Mouse (Mus musculus) CH12F3 (cell line): ENCODE data around the gene Pear1.

Source experiments
- in situ Hi-C: fragments of 300-500 bp; cut with MboI; formaldehyde crosslinking; loops from 2 replicates; pipeline ENCODE4 v1.14.3; 2020; ENCODE audit warnings: low sequenced_read_pairs

The Pear1 gene

DNA sequence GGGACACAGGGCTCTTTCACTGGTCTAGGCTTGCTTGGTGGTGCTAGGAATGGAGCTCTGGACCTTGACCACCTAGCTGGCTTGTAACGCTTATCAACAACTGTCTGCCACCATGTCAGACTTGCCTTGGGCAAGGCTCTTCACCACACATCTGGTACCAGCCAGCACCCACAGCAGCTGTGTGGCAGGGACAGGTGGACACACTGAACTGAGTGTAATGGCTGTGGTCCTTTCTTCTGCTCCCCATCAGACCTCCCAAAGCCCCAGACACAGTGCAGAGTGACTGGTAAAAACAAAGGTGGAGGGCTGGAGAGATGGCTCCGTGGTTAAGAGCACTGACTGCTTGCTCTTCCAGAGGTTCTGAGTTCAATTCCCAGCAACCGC lies 57.8 kb downstream of the Pear1 start:
- in situ Hi-C loops: no loop called here

DNA sequence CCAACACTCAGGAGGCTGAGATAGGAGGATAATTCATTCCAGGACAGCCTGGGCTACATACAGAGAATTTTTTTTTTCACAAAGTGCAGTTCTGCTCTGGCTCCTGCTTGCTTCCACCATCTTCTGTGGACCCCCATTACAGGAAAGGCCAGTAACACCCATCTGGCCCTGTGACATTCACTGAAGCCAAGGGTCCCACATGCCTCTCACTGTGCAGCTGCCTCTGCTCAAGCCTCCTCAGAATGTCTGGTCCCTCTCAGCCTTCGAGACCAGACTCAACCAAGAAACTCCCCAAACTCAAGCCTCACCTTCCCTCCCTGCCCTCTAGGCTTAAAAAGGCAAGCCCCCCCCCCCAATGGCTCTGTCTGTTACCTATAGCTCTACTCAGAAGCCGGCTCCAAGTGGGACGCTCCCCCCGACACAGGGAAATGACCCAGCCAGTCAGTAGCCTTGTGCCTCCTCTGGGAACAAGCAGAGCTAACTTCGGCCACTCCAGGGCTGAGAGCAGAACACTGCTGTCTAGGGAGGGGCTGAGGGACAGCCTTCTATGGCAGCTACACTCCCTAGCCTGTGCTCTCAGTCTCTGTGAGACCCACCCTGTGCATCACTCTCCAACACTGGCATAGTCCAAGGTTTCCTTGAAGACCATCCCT lies 58.3 kb downstream of the Pear1 start:
- in situ Hi-C loops: no loop called here

DNA sequence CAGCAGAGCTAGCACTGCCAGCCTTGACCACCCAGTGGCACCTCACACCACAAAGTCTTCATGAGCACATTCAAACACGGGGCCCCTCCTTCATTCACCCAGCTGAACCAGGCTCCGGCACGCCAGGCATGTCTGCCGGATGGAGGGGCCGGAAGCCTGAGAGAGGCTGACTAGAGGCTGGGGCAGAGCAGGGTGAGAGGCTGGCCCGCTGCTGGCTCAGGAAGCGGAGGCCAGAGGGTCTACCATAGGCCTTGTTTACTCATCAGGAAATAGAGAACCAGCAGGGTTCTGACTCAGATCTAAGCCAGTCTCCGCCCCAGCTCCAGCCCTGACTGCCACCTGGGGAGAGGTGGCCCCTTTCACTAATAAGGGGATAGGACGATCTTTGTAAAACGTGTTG lies 59.0 kb downstream of the Pear1 start:
- in situ Hi-C loops: no loop called here

DNA sequence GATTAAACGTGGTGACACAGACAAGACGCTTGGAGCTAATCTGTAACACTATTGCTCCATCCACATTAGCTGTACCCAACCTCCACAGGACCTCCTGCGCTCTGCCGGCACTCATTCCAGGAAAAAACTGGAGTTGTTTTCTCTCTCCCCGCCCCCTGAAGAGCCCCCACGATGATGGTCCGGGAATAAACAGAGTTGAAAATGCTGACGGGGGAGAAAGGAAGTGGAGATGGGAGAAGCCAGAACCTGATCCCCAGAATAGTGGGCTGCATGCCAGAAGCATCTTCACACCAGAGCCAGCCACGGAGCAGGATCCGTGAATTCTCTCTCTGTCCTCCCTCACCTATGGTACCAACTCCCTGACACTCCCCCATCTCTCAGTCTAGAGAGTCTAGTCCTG lies 59.6 kb downstream of the Pear1 start:
- in situ Hi-C loops: no loop called here

DNA sequence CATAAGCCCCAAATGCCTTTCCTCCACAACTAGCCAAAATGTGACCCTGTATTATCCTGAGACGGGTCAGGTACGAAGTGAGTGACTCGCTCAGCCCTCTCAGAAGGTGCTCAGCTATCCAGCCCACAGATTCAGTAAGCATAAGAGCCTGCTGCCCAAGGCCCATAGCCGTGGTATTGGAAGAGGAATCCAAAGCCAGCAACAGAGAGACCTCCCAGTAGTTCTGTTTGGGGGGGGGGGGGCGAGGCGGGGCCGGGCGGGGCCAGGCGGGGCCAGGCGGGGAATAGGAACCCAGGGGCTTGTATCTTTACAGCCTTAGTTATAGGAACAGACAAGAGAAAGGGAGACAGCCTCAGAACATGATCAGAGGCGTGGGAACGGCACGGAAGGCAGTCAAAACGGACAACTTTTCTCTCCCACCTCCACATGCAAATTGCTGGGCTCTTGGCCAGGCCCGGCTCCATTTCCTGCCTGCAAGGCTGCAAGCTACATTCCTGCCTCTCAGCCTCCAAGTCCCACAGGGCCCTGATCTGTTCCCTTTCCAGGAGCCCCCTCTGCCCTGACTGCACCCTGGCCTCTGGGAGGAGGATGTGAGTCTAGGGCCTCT lies 60.3 kb downstream of the Pear1 start:
- in situ Hi-C loops: no loop called here

DNA sequence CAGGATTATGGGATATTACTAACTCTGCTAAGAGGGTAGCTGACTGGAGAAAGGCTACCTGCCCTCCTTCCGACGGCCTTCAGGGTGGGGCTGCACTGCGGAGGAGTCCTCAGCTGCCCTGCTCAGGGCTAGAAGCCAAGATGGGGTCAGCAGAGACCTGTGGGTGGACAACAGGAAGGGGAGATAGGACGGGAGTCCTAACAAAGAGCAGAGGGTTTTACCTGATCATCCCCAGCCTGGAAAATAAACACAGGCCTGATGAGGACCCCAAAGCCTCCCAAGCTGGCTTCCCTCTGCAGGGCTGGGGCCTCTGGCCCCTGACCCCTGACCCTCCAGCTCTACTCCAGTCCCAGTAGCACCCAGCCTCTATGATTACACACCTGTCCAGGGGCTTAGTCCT lies 60.9 kb downstream of the Pear1 start:
- in situ Hi-C loops: no loop called here

DNA sequence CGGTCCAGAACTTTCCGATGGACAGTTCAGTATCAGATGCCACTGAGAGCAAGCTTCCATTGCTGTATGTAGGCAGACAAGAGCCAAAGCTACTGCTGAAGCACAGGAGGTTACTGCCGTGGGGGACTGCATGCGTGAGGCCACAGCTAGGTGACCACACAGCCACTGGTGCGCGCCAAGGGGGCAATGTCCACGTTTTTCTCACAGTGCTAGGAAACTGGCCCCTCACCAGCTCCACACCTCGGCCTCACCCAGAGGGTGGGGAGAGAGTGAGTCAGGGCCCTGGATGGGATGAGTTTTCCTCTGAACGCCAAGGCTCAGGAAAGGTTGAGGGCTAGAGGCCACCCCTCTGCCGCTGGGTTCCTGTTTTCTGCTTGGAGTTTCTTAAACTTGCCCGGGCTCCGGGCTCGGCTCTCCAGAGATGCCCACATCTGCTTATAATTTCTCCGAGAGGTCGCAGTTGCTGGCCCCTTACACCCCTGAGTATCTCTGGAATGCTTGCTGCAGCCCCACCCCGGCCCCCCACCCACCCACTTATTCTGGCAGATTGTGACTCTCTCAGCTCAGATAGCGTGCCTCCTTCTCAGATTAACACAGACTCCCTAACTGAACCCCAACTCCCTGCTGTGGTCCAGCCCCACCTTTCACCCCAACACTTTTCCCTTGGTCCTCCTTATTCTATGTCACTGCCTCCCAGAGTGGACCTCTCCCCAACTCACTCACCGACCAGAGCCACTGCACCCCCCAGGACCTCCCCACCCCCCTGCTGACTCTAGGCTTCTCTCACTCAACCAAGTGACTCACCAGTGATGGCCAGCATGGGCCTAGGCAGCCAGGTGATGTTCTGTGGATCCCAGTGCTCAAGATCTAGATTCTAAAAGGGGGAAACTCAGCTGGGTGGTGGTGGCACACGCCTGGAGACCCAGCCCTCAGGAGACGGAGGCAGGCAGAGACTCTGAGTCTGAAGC lies 62.4 kb downstream of the Pear1 start:
- in situ Hi-C loops: no loop called here

DNA sequence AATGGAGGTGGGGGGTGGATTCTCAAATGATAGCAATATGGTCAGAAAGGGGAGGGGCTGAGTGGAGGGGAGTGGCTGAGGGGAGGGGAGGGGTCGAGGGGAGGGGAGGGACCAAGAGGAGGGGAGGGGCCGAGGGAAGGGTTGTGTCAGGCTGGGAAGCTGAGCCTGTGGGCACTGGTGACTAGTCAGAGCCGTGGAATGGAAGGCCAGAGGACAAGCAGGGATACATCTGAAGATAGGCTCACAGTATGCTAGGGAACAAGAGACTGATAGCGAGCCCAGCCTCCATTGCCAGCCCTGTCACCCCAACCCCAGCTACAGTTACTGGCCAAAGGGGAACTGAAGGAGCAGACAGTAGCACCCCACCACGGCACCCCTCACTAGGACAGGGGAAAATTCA lies 65.5 kb downstream of the Pear1 start:
- in situ Hi-C loops: no loop called here

DNA sequence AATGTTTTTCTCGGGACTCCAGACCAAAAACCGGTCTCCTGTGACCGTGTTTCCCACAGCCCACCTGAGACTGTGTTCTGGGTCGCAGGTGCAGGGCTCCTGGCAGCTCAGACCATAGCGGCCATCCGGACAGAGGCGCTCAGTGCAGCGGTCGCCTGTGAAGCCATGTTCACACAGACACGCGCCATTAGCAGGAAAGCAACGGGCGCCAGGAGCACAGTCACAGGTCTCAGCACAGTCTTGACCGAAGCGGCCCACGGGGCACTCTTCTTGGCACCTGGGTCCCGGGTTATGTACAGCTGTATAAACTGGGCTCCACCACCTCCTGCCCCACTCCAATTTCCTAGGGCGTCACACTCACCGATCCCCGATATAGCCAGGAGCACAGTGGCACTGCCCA lies 67.6 kb downstream of the Pear1 start:
- in situ Hi-C loops: no loop called here

DNA sequence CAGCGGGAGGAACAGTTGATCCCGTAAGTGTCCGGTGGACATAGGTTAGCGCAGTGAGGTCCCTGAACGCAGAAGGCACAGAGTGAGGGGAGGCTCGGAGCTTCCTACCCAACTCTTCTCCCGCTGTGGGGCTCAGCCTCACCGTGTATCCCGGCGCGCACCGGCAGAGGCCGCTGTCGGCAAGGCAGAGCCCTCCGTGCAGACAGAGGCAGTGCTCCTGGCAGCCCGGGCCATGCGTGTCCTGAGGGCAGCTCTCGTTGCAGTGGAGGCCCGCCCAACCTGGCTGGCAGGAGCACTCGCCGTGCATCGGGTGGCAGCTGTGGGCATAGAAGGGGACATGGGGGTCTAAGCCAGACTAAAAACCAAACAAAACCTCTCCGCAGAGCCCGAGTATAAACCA lies 68.1 kb downstream of the Pear1 start:
- in situ Hi-C loops: no loop called here

DNA sequence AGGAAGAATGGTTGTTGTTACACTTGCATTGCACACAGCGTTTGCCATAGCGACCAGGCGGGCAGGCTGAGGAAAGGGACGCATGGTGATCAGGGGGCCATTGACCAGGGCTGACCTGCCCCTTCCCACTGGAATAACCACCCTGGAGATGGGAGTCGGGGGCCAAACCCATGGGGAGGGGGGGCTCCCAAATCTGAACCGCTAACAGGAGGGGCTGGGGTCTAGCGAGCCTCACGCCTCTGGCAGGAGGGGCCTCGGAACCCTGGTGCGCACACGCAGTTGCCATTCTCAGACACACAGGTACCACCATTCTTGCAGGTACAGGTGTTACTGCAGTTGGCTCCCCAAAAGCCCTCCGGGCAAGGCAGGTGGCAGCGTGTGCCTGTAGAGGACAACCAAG lies 70.3 kb downstream of the Pear1 start:
- in situ Hi-C loops: no loop called here

DNA sequence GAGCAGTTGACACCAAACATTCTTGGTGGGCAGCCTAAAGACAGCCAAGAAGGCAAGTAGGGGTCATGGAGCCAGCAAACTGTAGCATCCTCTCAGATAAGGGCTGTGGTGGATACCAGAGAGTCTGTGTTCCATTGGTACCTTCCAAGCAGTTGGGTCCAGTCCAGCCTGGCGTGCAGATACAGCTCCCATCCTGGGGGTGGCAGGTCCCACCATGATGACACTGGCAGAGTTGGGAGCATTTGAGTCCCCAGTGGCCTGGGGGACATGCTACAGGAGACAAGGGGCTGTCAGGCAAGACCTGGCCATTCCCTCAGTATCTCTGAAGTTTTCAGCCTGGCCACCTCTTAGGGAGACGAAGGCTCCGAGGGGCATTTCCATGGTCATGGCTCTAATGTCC lies 71.5 kb downstream of the Pear1 start:
- in situ Hi-C loops: no loop called here

DNA sequence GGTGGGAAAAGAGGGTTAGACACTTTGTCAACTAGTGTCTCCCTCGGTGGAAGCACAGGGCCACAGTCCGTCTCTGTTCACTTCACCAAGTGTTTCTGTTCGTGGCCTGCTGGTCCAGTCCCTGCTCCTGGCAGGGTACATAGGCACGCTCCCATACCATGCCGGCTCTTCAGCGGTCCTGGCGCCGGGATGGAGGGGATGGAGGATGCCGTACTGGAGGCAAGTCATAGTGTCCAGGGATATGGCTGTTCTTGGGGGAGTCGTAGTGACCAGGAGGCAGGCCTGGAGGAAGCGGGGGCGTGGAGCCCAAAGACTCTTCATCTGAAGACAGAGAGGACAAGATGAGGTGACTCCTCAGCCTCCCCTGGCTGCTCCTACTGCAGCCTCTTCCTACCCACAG lies 74.1 kb downstream of the Pear1 start:
- in situ Hi-C loops: no loop called here

DNA sequence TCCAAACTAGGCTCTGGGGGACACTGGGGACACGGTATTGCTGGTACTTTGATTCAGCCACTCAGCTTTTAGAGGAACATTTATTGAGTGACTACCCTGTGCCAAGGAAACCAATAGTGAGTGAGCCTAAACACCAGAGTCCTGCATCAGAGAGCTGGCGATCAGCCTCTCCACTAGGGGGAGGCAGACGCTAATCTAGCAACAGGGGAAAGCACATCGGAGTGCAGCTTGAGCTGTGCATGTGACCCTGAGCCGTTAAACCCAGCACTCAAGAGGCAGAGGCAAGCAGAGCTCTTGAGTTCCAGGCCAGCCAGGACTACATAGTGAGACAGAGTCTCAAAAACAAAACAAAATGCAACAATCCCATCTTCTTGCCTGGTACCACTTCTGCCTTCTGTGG lies 75.1 kb downstream of the Pear1 start:
- in situ Hi-C loops: no loop called here

DNA sequence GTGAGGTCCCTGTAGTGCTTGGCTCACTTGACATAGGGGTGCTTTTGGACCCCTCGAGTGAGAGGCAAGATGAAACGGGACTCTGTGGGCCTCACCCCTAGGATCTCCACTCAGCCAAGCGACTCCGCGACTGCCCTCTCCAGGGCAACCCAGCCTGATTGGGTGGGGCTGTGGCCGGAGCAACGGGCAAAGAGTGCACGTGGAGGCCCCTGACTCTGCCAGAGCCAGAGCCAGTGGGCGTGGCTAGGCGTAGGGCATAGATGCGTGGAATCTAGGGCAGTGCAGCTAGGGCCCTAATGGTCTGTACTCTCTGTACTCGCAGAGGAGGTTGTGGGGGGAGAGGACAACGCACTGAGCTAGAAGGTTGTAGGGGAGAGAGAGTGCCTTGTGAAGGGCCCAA lies 75.7 kb downstream of the Pear1 start, which contains the start of gene Lrrc71:
Lrrc71 (minus strand) TSS at position 195 of the 400 bp plus-strand sequence.
- in situ Hi-C loops: no loop called here

DNA sequence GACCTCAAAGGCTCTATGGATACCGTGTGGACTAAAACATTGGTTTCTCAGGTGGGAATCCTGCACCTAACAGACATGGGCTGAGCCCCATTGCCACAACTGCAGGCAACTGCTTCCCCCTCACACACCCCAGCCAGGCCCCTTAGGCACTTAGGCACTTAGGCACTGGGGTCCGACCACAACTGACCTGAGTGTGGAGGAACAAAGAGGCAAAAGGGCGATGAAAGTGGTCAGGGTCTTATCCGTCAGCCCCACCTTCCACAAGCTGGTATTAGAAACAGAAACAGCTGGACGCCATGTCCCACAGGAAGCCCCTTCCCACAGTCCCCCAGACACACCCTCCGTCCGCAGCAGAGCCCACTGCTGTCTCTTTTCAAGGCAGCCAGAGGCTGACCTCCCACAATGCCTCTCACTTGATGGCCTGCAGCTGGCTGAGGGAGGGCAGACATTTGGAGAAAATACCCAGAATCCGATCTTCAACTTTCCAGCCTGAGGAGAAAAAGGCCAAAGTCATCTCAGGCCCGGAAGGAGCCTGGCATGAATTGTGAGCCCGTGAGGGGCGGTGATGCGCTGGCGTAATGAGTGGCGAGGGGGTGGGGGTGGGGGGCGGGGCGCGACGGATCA lies 79.0 kb downstream of the Pear1 start:
- in situ Hi-C loops: no loop called here

DNA sequence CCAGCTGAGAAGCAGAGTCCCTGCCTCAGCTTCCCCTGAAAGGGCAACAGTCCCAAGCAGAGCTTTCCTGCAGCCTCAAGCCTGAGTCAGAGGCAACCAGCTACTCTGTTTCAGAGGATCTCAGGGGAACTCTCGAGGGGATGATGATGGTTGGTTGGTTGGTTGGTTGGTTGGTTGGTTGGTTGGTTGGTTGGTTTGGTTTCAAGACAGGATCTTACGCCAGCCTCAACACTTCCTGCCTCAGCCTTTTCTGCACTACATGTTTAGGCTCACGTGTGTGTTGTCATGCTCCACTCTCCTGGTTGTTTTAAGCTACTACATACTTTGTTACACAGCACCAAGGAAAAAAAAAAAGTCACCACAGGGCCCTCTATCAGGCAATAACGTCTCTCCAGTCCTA lies 80.2 kb downstream of the Pear1 start:
- in situ Hi-C loops: no loop called here

DNA sequence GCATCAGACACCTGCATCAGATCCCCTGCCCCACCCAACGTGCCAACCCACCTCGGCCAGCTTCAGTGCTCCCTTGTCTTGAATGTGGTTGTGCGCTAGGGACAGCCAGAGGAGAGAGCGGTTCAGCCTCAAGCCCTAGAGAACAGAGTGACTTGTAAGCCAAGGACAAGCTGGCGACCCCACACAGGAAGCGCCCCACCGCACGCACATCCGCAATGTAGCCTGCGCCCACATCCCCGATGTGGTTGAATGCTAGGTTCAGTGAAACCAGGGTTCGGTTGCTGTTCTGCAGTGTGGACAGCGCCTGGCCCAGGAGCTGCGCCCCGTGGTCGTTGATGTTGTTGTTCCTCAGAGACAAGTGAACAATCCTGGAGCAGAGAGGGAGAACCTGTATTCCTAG lies 81.4 kb downstream of the Pear1 start:
- in situ Hi-C loops: no loop called here

DNA sequence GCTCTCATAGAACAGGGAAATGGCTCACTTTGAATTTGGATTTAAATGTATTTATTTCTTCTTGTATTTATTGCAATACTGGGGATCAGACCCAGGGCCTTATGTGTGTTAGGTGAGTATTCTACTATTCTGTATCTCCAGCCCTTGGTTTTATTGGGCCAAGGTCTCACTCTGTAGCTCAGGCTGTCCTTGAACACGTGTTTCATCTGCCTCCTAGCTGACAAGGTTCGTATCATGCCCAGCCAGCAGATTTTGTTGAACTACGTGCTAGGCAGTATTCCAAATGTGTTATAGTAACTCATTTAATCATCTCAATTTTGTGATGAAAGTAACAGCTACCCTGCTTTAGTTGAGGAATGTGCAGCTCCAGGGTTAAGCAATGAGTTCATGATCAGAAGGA lies 82.1 kb downstream of the Pear1 start:
- in situ Hi-C loops: no loop called here

DNA sequence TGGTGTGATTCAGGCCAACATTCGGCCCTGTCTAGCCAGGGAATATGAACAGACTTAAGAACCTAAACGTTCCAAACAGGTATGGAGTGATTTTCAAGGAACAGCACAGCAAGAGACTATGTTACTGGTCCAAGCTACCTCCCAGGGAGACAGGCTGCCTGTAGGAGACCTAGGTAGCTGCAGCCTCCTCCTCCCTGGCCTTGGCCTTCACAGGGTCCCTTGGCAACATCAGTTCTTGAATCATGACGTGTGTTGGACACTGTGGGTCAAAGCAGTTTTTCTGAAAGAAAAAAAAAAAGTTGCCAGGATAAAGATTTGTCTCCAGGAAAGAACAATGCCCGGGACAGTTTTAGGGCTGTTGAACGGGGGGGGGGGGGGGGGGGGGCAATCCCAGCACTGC lies 85.2 kb downstream of the Pear1 start:
- in situ Hi-C loops: no loop called here

DNA sequence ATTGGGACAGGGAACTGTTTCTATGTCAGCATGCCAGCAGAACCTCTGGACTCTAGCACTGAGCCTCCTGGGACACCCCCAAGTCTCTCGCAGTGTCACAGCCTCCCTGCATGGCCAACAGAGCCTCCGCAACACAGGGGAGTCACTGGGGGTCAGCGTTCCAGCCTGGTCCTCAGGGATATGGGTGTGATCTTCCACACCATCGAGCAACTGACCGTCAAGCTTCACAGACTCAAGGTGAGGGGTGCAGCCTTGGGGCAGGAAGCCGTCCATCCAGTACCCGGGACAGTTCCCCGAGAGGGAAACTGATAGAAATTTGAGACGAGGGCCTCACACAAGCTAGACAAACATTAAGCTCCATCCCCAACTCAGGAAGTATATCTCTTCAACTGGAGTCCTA lies 88.8 kb downstream of the Pear1 start:
- in situ Hi-C loops: no loop called here
